Mouse (Mus musculus) cortical plate, adult 2 months (tissue): ENCODE measurements around the gene Abca6. TPM values are rescaled to one million over a fixed set of nuclear protein-coding genes. Genes with fewer than 3 reads are reported as not detected.

Experiments used
- H3K27ac ChIP-seq: fragments of 200-500 bp; 2 replicates; pipeline ENCODE4 v1.5.1; 2012; ENCODE audit warnings: low read length, control low read depth, inconsistent platforms; ENCODE audit not compliant: insufficient read depth
- H3K4me1 ChIP-seq: fragments of 200-500 bp; 2 replicates; pipeline ENCODE4 v1.6.1; 2011; ENCODE audit warnings: low read length; ENCODE audit not compliant: control insufficient read depth, insufficient read depth
- H3K4me3 ChIP-seq: fragments of 200-500 bp; 2 replicates; pipeline ENCODE4 v1.5.1; 2011; ENCODE audit warnings: mild to moderate bottlenecking, low read length, control low read depth; ENCODE audit not compliant: insufficient read depth
- CTCF ChIP-seq: fragments of 200-500 bp; IDR thresholded peaks from 2 replicates; pipeline ENCODE4 v1.5.1; 2011; ENCODE audit warnings: mild to moderate bottlenecking, control low read depth, low read length; ENCODE audit not compliant: insufficient read depth; ENCODE audit errors: extremely low read depth
- POLR2A ChIP-seq: fragments of 200-500 bp; IDR thresholded peaks from 2 replicates; pipeline ENCODE4 v1.6.1; 2011; ENCODE audit warnings: mild to moderate bottlenecking, low read length, control low read depth; ENCODE audit not compliant: insufficient read depth; ENCODE audit errors: extremely low read depth
- polyA plus RNA-seq: library from polyadenylated mRNA; depleted of rRNA; stranded (reverse); fragments of >200 nt; gene quantifications from 2 replicates; pipeline ENCODE4 v1.2.3, GENCODE M21; 2012

Gene Abca6
- polyA plus RNA-seq, 1 experiment = 1.1 TPM

DNA sequence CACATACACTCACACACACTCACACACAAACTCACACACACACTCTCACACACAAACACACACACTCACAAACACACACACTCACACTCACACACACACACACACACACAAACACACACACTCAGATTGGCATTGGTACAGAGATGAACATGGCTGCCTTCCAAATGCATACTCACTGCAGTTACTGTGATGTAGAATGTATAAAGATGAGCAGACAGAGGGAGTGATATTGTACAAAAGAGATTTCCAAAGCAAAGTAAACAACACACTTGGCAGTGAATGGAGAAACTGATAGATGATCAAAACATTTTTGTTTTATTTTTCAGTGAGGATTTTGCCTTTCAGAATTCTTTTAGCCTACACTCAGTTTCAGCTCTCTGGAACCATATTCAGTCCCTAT is 34.5 kb downstream of the Abca6 start:
- Histone ChIP-seq H3K27ac (no peak overlapping the region), H3K4me3 (no peak overlapping the region), H3K4me1 (no peaks in the 10 kb centered on the region)
- TF ChIP-seq POLR2A = no peak

DNA sequence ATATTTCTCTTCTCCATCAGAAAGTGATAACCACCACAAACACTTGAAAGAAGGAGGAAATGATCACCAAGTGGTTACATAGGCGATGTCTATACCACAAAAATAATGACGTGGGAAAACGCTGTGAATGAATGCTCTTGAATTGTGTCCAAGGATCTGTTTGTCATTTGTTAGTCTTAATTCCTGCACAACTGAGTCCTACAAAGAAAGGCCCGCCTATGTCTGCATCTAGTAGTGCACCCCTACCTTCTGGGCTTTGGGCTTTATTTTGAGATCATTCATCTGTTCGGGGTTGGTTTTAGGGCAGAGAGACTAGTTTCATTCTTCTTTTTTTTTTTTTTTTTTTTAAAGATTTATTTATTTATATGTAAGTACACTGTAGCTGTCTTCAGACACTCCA is 47.6 kb downstream of the Abca6 start:
- no peak for TF ChIP-seq POLR2A
- no peak for TF ChIP-seq CTCF
- Histone ChIP-seq H3K4me1 (no peaks in the 10 kb centered on the region), H3K27ac (no peak overlapping the region), H3K4me3 (no peak overlapping the region)

DNA sequence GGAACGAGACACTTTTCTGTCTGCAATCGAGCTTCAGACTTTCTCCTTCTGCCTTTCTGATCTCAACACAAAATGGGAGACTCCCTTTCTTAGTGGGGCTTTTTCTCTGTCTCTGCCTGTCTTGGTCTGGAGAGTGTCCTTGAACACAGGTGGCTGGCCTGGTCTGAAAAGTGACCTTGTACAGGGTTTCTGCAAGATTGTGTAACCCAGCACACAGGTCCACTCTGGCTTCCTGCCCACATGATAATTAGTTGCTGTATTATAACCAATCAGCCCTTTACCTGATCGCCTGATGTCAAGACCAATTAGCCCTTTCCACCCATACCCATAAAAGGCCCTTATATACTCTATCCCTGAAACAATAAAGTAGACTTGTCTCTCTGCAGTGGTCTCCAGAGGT is 52.7 kb downstream of the Abca6 start:
- Histone ChIP-seq H3K4me1 (no peaks in the 10 kb centered on the region), H3K27ac (no peak overlapping the region), H3K4me3 (no peak overlapping the region)
- TF ChIP-seq CTCF (no peak), POLR2A (no peak)

DNA sequence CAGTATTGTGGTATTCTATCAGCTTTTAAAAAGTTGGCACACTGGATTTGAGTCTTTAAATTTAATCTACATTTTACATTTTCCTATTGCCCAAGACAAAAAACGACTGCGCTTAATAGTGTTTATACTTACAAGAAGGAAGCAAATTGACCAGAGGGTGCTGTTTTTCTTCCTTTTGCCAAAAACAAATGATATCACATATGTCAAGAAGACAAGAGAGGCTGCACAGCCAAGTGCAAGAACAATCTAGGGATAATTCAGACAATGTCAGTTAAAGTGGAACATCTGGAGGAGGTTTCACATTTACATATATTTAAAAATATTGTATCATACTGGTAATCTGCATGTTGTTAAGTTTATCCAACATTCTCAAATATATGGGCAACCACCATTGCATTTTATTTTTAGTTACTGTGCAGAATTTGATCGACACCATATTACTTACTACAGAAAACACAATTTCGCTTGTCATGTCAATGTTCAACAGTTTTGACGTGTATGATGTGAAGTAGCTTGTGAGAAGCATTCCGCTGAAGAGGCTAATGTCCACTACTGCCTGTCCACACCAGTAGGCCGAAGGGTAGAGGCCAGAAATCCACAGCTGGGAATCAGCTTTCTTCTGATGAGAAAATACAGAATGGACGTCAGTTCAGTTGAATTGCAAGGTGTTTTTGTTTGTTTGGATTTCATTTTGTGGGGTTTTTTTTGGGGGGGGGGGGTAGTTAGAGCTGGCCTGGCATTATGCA is 54.8 kb downstream of the Abca6 start:
- H3K4me3 ChIP-seq = no peak overlapping the region
- H3K27ac ChIP-seq = no peak overlapping the region
- no peak for TF ChIP-seq POLR2A
- H3K4me1 ChIP-seq = no peaks in the 10 kb centered on the region

DNA sequence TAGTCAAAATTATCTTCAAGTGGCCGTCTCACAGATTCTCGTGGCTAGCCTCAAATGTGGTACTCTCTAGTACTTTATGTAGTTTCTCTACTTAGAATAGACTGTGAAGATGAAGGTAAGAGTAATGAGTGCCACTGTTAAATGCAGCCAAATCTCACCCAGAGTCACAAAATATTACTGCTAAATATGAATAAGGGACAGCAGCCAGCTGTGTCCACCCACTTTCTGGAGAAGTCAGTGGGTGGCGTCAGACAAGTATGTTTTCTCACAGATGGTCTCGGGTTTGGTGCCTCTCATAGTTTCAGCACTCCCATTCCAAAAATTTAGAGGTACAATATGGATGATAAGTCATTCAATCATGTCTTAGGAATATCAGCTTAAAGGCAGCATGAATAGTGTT is 56.3 kb downstream of the Abca6 start:
- no peak overlapping the region for H3K4me3 ChIP-seq
- H3K27ac ChIP-seq = no peak overlapping the region
- no peaks in the 10 kb centered on the region for H3K4me1 ChIP-seq
- TF ChIP-seq CTCF (no peak), POLR2A (no peak)

DNA sequence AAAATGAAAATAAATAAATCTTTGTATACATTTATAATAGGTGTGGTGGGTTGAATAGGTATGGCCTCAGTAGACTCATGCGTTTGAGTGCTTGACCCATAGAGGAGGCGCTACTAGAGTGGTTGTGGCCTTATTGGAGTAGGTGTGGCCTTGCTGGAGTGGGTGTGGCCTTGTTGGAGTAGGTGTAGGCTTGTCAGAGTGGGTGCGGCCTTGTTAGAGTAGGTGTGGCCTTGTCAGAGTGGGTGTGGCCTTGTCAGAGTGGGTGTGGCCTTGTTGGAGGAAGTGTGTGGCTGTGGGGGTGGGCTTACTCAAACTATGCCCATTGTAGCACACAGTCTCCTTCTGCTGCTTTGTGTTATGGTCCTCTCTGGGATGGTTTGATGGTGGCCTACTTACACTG is 80.4 kb downstream of the Abca6 start:
- H3K4me3 ChIP-seq = no peak overlapping the region
- no peak overlapping the region for H3K27ac ChIP-seq
- no peak for TF ChIP-seq CTCF
- no peak for TF ChIP-seq POLR2A
- H3K4me1 ChIP-seq = no peaks in the 10 kb centered on the region

DNA sequence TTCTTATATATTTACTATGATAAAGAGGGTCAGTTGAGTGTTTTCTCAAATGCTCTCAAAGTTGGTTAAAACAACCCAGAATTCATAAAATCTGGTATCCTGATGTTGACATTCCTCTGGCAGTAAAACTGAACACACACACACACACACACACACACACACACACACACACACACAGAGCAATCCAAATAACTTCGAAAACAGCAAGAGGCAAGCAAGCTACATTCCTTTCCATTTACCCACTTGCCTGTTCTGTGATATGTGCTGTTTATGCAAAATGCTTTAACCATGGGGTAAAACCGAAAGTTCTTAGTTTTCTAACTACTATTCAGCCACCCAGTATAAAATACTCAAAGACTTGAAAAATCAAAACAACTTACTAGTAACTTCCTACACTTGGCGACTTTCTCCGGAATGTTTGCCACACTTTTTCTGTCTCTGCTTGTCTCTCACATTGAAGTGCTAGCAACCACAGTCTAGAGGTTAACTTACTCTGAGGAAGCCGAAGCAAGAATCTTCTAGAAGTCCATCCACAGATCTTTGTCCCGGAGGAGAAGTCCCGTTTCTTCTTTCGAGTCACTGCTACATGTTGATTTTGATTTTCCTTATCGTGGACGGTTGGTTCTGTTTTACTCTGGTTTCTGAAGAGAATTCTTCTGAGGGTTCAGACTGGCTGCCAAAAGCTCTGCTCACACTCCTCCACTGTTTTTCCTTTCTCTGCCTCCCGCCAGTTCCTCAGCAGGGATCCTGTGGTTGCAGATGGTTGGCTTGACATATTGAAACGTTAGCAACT is 83.9 kb downstream of the Abca6 start, which contains the start of gene Abca9:
TSS of gene Abca9 (minus strand) at position 738 of the 793 bp plus-strand sequence.
- no peaks in the 10 kb centered on the region for H3K4me1 ChIP-seq
- no peak within 1 kb of the TSS for H3K27ac ChIP-seq
- TF ChIP-seq POLR2A (no peak), CTCF (no peak)

DNA sequence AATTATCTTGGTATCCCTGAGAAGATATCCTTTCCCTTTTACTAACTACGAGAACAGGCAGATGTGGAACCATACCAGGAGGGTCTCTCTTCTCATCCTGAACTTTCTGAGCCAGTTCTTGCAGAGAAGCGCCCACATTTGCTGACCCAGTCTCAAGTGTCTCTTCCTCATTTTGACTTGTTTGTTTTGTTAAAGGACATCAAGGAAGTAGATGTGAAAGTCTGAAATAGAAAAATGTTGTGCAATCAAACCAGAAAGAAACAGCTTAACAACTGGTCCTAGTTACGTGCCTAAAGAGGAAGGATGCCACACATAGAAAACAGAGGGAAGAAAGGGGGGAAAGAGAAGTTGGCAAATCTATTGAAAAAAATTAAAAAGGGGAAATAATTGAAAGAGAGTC is 85.8 kb downstream of the Abca6 start:
- Histone ChIP-seq H3K4me1 (no peaks in the 10 kb centered on the region), H3K27ac (no peak overlapping the region), H3K4me3 (no peak overlapping the region)
- no peak for TF ChIP-seq POLR2A

More for the DNA sequence above, 83.9 kb downstream of the Abca6 start, which contains the start of gene Abca9:
- peak within 1 kb of the TSS; percentile 1; the same call in 1 of the 2 replicates for H3K4me3 ChIP-seq

DNA sequence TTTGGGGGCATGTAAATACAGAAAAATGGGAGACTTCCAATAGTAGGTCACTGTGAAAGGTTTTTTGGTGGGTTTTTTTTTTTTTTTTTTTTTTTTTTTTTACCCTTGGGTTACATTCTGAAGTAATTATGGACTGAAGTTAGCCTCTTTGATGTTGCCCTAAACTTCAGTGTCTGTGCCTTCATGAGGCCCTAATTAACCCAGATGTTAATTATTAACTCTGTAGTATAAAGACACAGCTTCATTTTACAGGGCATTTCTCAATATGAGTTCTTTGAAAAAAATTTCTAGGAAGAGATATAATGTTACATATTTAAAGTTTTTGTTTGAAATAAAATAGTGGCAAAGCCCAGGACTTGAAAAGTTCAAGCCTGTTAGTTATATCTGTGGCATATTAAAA is 86.2 kb downstream of the Abca6 start:
- TF ChIP-seq POLR2A (no peak), CTCF (no peak)
- Histone ChIP-seq H3K4me1 (no peaks in the 10 kb centered on the region), H3K4me3 (no peak overlapping the region), H3K27ac (no peak overlapping the region)

DNA sequence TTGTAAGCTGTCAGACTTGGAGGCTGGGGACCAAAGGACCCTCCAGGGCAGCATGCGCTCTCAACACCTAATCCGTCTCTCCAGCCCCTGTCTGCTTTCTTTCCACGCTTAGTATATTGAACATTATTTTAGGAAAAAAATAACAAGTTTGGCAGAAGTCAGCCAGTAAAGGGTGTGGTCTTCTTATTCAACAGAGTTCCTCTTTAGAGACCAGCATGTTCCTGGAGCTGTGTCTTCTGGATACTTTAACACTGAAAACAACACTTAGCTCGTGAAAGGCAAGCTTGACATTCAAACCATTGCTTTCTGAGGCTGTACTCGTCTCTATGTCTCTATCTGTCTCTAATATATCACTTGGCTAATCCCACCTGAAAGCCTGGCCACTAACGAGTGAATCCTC is 94.5 kb downstream of the Abca6 start:
- TF ChIP-seq CTCF (no peak), POLR2A (no peak)
- H3K4me3 ChIP-seq = no peak overlapping the region
- H3K27ac ChIP-seq = no peak overlapping the region
- no peaks in the 10 kb centered on the region for H3K4me1 ChIP-seq
